Mouse (Mus musculus) left cerebral cortex, postnatal 36 days (tissue): Measurements from ENCODE around the gene Marcksl1. TPM values are rescaled to one million over a fixed set of nuclear protein-coding genes. Genes with fewer than 3 reads are reported as not detected.
A peak's percentile ranks its signal among the peaks of the same experiment; 100 is the strongest.
"Not testable (repeated sequence)": the region's sequence is repeated elsewhere in the genome, so short reads cannot be mapped to it uniquely, and the experiment has no call there.

Experiments used
- DNase-seq, 2 experiments: peaks; one replicate each; pipeline ENCODE4 v3.0.0; 2021 to 2022; ENCODE audit warnings: low spot score in 2 of 2, mixed read lengths in 1 of 2
- intact Hi-C: fragments of 180-260 bp; cut with DNase I; formaldehyde crosslinking; loops from one replicate; pipeline ENCODE4 v1.15.1; 2025
- total RNA-seq, 2 experiments: library from RNA; stranded (reverse); gene quantifications; 2 replicates each; pipeline ENCODE4 v1.2.3; 2021

Marcksl1 gene
- total RNA-seq, 2 experiments from 2014 or later = 150 to 174 TPM

- intact Hi-C loops = no loop called here
- DNase-seq = no peak
These were observed 4.4 kb upstream of the Marcksl1 start for GRCm38 (mm10) chr4:129508834-129509600.

GRCm38 (mm10) chr4:129509650-129510049, 3.7 kb upstream of the Marcksl1 start:
- intact Hi-C loops = no loop called here
- DNase-seq = no peak

GRCm38 (mm10) chr4:129510723-129511412, 2.5 kb upstream of the Marcksl1 start:
- DNase-seq = no peak

GRCm38 (mm10) chr4:129511413-129512096, 1.8 kb upstream of the Marcksl1 start:
- no peak for DNase-seq
- intact Hi-C loops = no loop called here

More at GRCm38 (mm10) chr4:129510723-129511412, 2.5 kb upstream of the Marcksl1 start:
- intact Hi-C loops = no loop called here

GRCm38 (mm10) chr4:129513891-129514290, 510 bp downstream of the Marcksl1 start:
- intact Hi-C loops = no loop called here
- DNase-seq = no peak

- intact Hi-C loops = no loop called here
These were observed 1.0 kb downstream of the Marcksl1 start for GRCm38 (mm10) chr4:129514300-129514898.

GRCm38 (mm10) chr4:129516925-129517324, 3.5 kb downstream of the Marcksl1 start:
- no peak for DNase-seq
- intact Hi-C loops = no loop called here

More at GRCm38 (mm10) chr4:129514300-129514898, 1.0 kb downstream of the Marcksl1 start:
- DNase-seq = peak in 1 of 2 experiments; percentile 50

GRCm38 (mm10) chr4:129518519-129518918, 5.1 kb downstream of the Marcksl1 start:
- DNase-seq = no peak
- intact Hi-C loops = no loop called here

- intact Hi-C loops = no loop called here
- DNase-seq = no peak
These were observed 12.0 kb downstream of the Marcksl1 start for GRCm38 (mm10) chr4:129525338-129525737.

GRCm38 (mm10) chr4:129525889-129526288, 12.5 kb downstream of the Marcksl1 start:
- no peak for DNase-seq
- intact Hi-C loops = no loop called here

GRCm38 (mm10) chr4:129528901-129529300, 15.5 kb downstream of the Marcksl1 start:
- intact Hi-C loops, DNase-seq: not testable (repeated sequence)

GRCm38 (mm10) chr4:129540012-129540411, 26.6 kb downstream of the Marcksl1 start:
- intact Hi-C loops = no loop called here
- no peak for DNase-seq

GRCm38 (mm10) chr4:129541868-129542591, 28.6 kb downstream of the Marcksl1 start:
- intact Hi-C loops = no loop called here
- no peak for DNase-seq

GRCm38 (mm10) chr4:129542592-129543141, 29.3 kb downstream of the Marcksl1 start, which contains the start of gene Hdac1:
TSS of gene Hdac1 (minus strand) at chr4:129542713.
- peak; percentile 94 to 96 for DNase-seq
- intact Hi-C loops = no loop called here

GRCm38 (mm10) chr4:129544106-129544505, 30.7 kb downstream of the Marcksl1 start:
- intact Hi-C loops = no loop called here
- no peak for DNase-seq

GRCm38 (mm10) chr4:129547631-129548030, 34.2 kb downstream of the Marcksl1 start:
- intact Hi-C loops, DNase-seq: not testable (repeated sequence)

GRCm38 (mm10) chr4:129549306-129549705, 35.9 kb downstream of the Marcksl1 start:
- intact Hi-C loops = no loop called here
- DNase-seq = no peak

- DNase-seq = no peak
- intact Hi-C loops = loop anchor here (5.0 kb wide), 1 partner anchor 37 kb away; no protein-coding TSS in a partner anchor
These were observed 36.9 kb downstream of the Marcksl1 start for GRCm38 (mm10) chr4:129550295-129550694.

GRCm38 (mm10) chr4:129554512-129554911, 41.1 kb downstream of the Marcksl1 start:
- intact Hi-C loops = loop anchor here (5.0 kb wide), 1 partner anchor 33 kb away; no protein-coding TSS in a partner anchor
- not testable (repeated sequence) for DNase-seq
